Mouse (Mus musculus): ENCODE results near the gene Slc48a1. TPM values are rescaled to one million over a fixed set of nuclear protein-coding genes. Genes with fewer than 3 reads are reported as not detected.

The Slc48a1 gene
- polyA plus RNA-seq, 1 experiment from 2014 or later, result 31.3 TPM

DNA sequence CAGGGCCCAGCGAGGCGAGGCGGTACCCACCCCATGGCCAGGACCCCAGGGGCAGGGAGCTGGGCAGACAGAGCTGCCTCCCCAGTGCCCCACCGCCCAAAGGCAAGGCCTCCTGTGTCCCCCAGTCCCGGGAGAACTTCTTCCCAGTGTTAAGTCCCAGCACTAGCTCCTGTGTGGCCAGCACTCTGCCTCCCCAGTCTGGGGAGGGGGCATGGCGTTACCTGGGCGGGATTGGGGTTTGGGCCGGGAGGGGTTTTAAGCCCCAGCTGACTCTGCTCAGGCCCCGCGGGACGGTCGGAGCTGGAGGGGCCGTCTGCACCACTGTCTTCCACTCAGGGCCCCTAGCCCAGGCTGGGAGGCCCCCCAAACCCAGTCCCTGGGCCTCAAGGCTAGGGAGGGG is 22.5 kb downstream of the Slc48a1 start:
- H3K27ac ChIP-seq, result peak overlapping the region; percentile 67
- H3K4me3 ChIP-seq, result peak overlapping the region; percentile 6; the same call in 1 of the 2 replicates
- H3K9me3 ChIP-seq, result no peaks in the 10 kb centered on the region
- WGBS, result 86% methylated on average over 13 of the region's 13 CpGs
- no peaks in the 10 kb centered on the region for H3K27me3 ChIP-seq (ENCODE audit: insufficient read depth, poor library complexity, severe bottlenecking)
- peaks cover 51% of the 10 kb centered on the region for H3K4me1 ChIP-seq (replicated peaks)
- H3K36me3 ChIP-seq, result peaks cover 81% of the 10 kb centered on the region
- no peak for DNase-seq (ENCODE audit: low spot score)

GRCm38 (mm10) chr15:97801811-97802210 is 23.5 kb downstream of the Slc48a1 start:
- Histone ChIP-seq H3K4me3 (no peak overlapping the region), H3K9me3 (no peaks in the 10 kb centered on the region), H3K36me3 (peaks cover 81% of the 10 kb centered on the region), H3K27me3 (ENCODE audit: insufficient read depth, poor library complexity, severe bottlenecking) (no peaks in the 10 kb centered on the region), H3K27ac (peak overlapping the region; percentile 60), H3K4me1 (replicated peaks) (peaks cover 59% of the 10 kb centered on the region)
- WGBS, result 81% methylated on average over 7 of the region's 7 CpGs
- no peak for DNase-seq (ENCODE audit: low spot score)

DNA sequence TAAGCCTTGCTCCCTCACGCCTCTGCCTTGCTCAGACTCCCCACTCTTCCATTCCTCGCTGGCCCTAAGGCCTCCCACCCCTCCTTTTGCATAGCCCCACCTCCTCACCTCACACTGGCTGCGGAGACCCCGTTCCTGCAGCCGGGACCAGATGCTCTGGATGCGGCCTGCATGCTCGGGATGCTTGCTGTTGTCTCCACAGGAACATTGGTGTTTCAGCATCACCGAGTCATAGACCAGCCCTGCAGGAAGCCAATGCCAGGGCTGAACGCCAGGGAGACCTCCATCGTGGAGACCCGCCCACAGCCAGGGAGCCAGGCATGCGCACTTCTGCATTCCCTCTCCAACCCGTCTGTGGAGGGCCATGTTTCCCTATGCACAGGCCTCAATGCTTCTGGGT is 24.3 kb downstream of the Slc48a1 start:
- Histone ChIP-seq H3K27ac (peak overlapping the region; percentile 60), H3K9me3 (no peaks in the 10 kb centered on the region), H3K4me1 (replicated peaks) (peaks cover 66% of the 10 kb centered on the region), H3K4me3 (peak overlapping the region; percentile 37), H3K36me3 (peaks cover 80% of the 10 kb centered on the region), H3K27me3 (ENCODE audit: insufficient read depth, poor library complexity, severe bottlenecking) (no peaks in the 10 kb centered on the region)
- 12% methylated on average over 13 of the region's 13 CpGs for WGBS
- peak; percentile 75 for DNase-seq (ENCODE audit: low spot score)

DNA sequence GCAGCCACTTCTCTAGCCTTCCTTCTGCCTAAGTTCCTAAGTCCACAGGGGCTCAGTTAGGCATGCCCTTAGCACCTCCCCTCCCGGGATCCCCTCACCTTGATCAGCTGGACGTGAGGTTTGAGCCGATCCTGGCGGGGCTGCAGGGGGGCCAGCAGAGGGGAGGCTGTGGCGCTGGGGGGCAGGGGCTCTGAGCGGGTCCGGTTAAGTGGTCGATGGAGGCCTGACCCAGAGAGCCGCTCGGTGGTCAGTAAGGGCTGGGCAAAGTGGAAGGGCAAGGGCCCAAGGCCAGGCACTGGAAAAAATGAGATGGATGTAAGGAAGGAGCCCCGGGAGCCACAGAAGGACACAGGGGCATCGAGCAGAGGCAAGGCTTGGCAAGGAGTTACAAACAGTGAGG is 29.5 kb downstream of the Slc48a1 start:
- H3K27ac ChIP-seq, result no peak overlapping the region
- H3K27me3 ChIP-seq (ENCODE audit: insufficient read depth, poor library complexity, severe bottlenecking), result no peaks in the 10 kb centered on the region
- H3K4me1 ChIP-seq (replicated peaks), result peaks cover 41% of the 10 kb centered on the region
- no peaks in the 10 kb centered on the region for H3K9me3 ChIP-seq
- H3K36me3 ChIP-seq, result peaks cover 72% of the 10 kb centered on the region
- no peak overlapping the region for H3K4me3 ChIP-seq
- DNase-seq (ENCODE audit: low spot score), result no peak
- 80% methylated on average over 12 of the region's 12 CpGs for WGBS

GRCm38 (mm10) chr15:97808532-97808931 is 30.2 kb downstream of the Slc48a1 start:
- no peaks in the 10 kb centered on the region for H3K9me3 ChIP-seq
- 0 out of 2 replicates have a peak overlapping the region, but pooled peaks have one; percentile 8 for H3K27ac ChIP-seq
- peaks cover 45% of the 10 kb centered on the region for H3K4me1 ChIP-seq (replicated peaks)
- no peaks in the 10 kb centered on the region for H3K27me3 ChIP-seq (ENCODE audit: insufficient read depth, poor library complexity, severe bottlenecking)
- H3K36me3 ChIP-seq, result peaks cover 71% of the 10 kb centered on the region
- H3K4me3 ChIP-seq, result no peak overlapping the region
- 86% methylated on average over 14 of the region's 14 CpGs for WGBS
- no peak for DNase-seq (ENCODE audit: low spot score)

DNA sequence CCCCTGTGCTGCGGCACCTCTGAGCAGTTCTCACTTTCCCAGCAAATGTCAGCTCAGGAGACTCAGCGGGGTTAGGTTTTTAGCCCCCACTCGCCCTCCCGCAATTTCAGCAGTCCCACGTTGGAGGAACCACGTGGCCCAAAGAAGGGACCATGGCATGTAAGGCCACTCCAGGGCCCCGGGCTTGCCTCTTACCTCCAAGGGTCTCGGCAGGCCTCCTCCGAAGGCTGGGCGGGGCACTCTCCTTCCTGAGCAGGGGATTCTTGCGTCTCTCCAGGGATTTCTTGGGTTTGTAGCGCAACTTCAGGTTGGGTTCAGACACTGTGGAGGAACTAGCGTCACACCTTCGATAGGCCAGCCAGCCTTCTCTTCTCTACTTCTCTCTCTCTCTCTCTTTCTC is 30.9 kb downstream of the Slc48a1 start:
- Histone ChIP-seq H3K4me1 (replicated peaks) (peaks cover 52% of the 10 kb centered on the region), H3K4me3 (no peak overlapping the region), H3K27me3 (ENCODE audit: insufficient read depth, poor library complexity, severe bottlenecking) (no peaks in the 10 kb centered on the region), H3K27ac (no peak overlapping the region), H3K9me3 (no peaks in the 10 kb centered on the region), H3K36me3 (peaks cover 68% of the 10 kb centered on the region)
- WGBS, result 85% methylated on average over 14 of the region's 14 CpGs
- no peak for DNase-seq (ENCODE audit: low spot score)

GRCm38 (mm10) chr15:97809942-97810341 is 31.6 kb downstream of the Slc48a1 start:
- peaks cover 61% of the 10 kb centered on the region for H3K36me3 ChIP-seq
- no peaks in the 10 kb centered on the region for H3K27me3 ChIP-seq (ENCODE audit: insufficient read depth, poor library complexity, severe bottlenecking)
- no peak overlapping the region for H3K4me3 ChIP-seq
- DNase-seq (ENCODE audit: low spot score), result no peak
- H3K9me3 ChIP-seq, result no peaks in the 10 kb centered on the region
- peaks cover 59% of the 10 kb centered on the region for H3K4me1 ChIP-seq (replicated peaks)
- 85% methylated on average over 5 of the region's 5 CpGs for WGBS
- H3K27ac ChIP-seq, result no peak overlapping the region

GRCm38 (mm10) chr15:97810399-97810798 is 32.1 kb downstream of the Slc48a1 start:
- no peaks in the 10 kb centered on the region for H3K9me3 ChIP-seq
- no peak for DNase-seq (ENCODE audit: low spot score)
- no peak overlapping the region for H3K4me3 ChIP-seq
- peaks cover 58% of the 10 kb centered on the region for H3K36me3 ChIP-seq
- H3K27ac ChIP-seq, result no peak overlapping the region
- peaks cover 64% of the 10 kb centered on the region for H3K4me1 ChIP-seq (replicated peaks)
- no peaks in the 10 kb centered on the region for H3K27me3 ChIP-seq (ENCODE audit: insufficient read depth, poor library complexity, severe bottlenecking)
- WGBS, result 92% methylated on average over 5 of the region's 5 CpGs

GRCm38 (mm10) chr15:97811307-97811706 is 33.0 kb downstream of the Slc48a1 start:
- Histone ChIP-seq H3K27me3 (ENCODE audit: insufficient read depth, poor library complexity, severe bottlenecking) (no peaks in the 10 kb centered on the region), H3K9me3 (no peaks in the 10 kb centered on the region), H3K4me1 (replicated peaks) (peaks cover 61% of the 10 kb centered on the region), H3K4me3 (no peak overlapping the region), H3K27ac (no peak overlapping the region), H3K36me3 (peaks cover 63% of the 10 kb centered on the region)
- 91% methylated on average over 9 of the region's 9 CpGs for WGBS
- no peak for DNase-seq (ENCODE audit: low spot score)

DNA sequence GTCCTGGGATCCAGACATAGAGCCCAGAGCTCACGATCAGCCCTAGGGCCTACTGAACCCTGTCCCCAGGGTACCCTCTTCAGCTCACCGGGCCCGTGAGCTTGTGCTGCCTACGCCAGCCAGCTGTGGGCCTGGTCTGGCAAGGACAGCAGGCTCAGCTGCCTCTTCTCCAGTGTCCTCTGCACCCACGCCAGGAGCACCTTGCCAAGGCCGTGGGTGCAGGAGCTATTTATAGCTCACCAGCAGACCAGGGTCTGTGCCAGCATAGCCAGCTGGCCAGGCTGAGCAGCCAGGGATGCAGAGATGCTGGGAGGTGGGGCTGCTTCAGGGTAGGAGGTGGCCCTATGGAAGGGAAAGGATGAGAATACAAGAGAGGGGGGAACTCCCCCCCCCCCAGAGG is 33.8 kb downstream of the Slc48a1 start:
- Histone ChIP-seq H3K36me3 (peaks cover 64% of the 10 kb centered on the region), H3K4me3 (no peak overlapping the region), H3K4me1 (replicated peaks) (peaks cover 54% of the 10 kb centered on the region), H3K9me3 (no peaks in the 10 kb centered on the region), H3K27me3 (ENCODE audit: insufficient read depth, poor library complexity, severe bottlenecking) (no peaks in the 10 kb centered on the region), H3K27ac (peak overlapping the region; percentile 46)
- 86% methylated on average over 6 of the region's 6 CpGs for WGBS
- DNase-seq (ENCODE audit: low spot score), result no peak

DNA sequence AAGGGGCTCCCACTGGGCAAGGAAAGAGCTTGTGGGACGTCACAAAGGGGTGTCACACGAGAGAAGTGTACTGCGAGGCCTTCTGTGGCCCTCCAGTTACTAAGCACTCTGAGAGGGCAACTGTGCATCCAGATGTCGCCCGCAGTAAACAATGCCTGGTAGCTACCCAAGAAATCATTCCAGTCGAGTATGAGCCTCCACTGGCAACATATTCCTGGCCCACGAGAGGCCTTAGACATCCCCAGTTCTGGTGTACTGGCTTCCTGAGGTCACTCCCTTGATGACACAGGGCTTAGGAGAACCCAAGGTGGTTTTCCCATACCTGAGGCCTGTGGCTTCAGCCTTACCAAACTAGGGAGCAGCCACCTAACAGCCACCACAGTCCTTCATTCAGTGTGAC is 34.6 kb downstream of the Slc48a1 start:
- peak overlapping the region; percentile 70 for H3K27ac ChIP-seq
- DNase-seq (ENCODE audit: low spot score), result no peak
- H3K27me3 ChIP-seq (ENCODE audit: insufficient read depth, poor library complexity, severe bottlenecking), result no peaks in the 10 kb centered on the region
- no peaks in the 10 kb centered on the region for H3K9me3 ChIP-seq
- H3K4me3 ChIP-seq, result no peak overlapping the region
- H3K4me1 ChIP-seq (replicated peaks), result peaks cover 47% of the 10 kb centered on the region
- 64% methylated on average over 7 of the region's 7 CpGs for WGBS
- peaks cover 57% of the 10 kb centered on the region for H3K36me3 ChIP-seq

DNA sequence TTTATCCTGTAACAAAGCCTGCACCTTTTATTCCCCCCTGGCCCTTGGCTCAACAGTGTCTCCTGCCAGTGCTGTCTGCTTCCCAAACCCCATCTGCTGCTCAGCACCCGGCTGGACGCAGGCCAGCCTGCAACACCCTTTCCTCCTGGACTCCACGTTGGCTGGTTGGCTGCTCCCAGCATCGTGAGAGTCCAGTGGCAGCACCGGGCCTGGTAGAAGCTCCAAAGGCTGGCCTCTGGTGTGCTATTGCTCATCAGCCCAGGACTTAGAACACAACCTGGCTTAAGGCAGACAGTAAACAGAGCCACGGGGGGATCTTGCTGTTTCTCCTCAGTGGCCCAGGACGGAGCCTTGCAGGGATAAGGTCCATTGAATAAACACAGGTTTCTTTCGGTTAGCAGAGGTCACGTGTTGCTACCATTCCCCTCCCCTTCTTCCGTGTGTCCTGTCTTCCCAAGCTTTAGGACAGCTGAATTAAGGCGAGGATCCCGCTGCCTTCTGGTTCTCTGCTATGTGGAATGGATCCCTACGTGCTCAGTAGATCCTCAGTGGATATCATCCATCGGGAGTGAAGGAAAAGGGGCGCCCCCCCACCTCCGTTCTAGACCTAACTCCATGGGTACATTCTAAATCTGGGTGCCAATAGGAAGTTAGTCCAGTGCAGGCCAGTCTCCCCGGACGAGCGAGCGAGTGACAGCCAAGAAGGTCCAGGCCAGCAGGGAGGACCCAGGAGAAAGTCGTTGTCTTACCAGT is 35.3 kb downstream of the Slc48a1 start:
- H3K4me1 ChIP-seq (replicated peaks), result peaks cover 50% of the 10 kb centered on the region
- WGBS, result 55% methylated on average over 21 of the region's 21 CpGs
- H3K4me3 ChIP-seq, result no peak overlapping the region
- H3K36me3 ChIP-seq, result peaks cover 50% of the 10 kb centered on the region
- no peaks in the 10 kb centered on the region for H3K27me3 ChIP-seq (ENCODE audit: insufficient read depth, poor library complexity, severe bottlenecking)
- no peak for DNase-seq (ENCODE audit: low spot score)
- peak overlapping the region; percentile 70 for H3K27ac ChIP-seq
- no peaks in the 10 kb centered on the region for H3K9me3 ChIP-seq

GRCm38 (mm10) chr15:97814703-97815102 is 36.4 kb downstream of the Slc48a1 start:
- Histone ChIP-seq H3K27ac (peak overlapping the region; percentile 66; the same call in 1 of the 2 replicates), H3K4me3 (no peak overlapping the region), H3K36me3 (peaks cover 39% of the 10 kb centered on the region), H3K9me3 (no peaks in the 10 kb centered on the region), H3K27me3 (ENCODE audit: insufficient read depth, poor library complexity, severe bottlenecking) (no peaks in the 10 kb centered on the region), H3K4me1 (replicated peaks) (peaks cover 47% of the 10 kb centered on the region)
- DNase-seq (ENCODE audit: low spot score), result no peak
- 46% methylated on average over 5 of the region's 5 CpGs for WGBS
